Mouse (Mus musculus) cerebellum, postnatal 10 days (tissue): ENCODE results near the gene Prr29.
A peak's percentile ranks its signal among the peaks of the same experiment; 100 is the strongest.
"Not testable (repeated sequence)": the region's sequence is repeated elsewhere in the genome, so short reads cannot be mapped to it uniquely, and the experiment has no call there.

Experiments
- DNase-seq, 2 experiments: peaks; one replicate each; pipeline ENCODE4 v3.0.0; 2021; ENCODE audit warnings: mixed read lengths in 2 of 2

Gene Prr29

GRCm38 (mm10) chr11:106365366-106365765 lies at the start of gene Prr29:
Prr29 (plus strand) TSS chr11:106365472.
- peak; percentile 19 to 30 for DNase-seq

GRCm38 (mm10) chr11:106316416-106316815 lies 48.9 kb upstream of the Prr29 start:
- DNase-seq = no peak

- DNase-seq = no peak
These were observed 47.5 kb upstream of the Prr29 start for GRCm38 (mm10) chr11:106317801-106318200.

- no peak for DNase-seq
These were observed 46.6 kb upstream of the Prr29 start for GRCm38 (mm10) chr11:106318406-106319366.

GRCm38 (mm10) chr11:106324858-106325257 lies 40.4 kb upstream of the Prr29 start:
- DNase-seq = no peak

- peak; percentile 84 to 88 for DNase-seq
These were observed 39.6 kb upstream of the Prr29 start for GRCm38 (mm10) chr11:106325566-106326206.

- DNase-seq = no peak
These were observed 38.8 kb upstream of the Prr29 start for GRCm38 (mm10) chr11:106326475-106326874.

GRCm38 (mm10) chr11:106328521-106328920 lies 36.8 kb upstream of the Prr29 start:
- DNase-seq = no peak

- DNase-seq = no peak
These were observed 36.1 kb upstream of the Prr29 start for GRCm38 (mm10) chr11:106329128-106329527.

- peak; percentile 55 to 65 for DNase-seq
These were observed 35.6 kb upstream of the Prr29 start for GRCm38 (mm10) chr11:106329682-106330081.

- peak; percentile 58 to 61 for DNase-seq
These were observed 32.8 kb upstream of the Prr29 start for GRCm38 (mm10) chr11:106332458-106332857.

- no peak for DNase-seq
These were observed 31.2 kb upstream of the Prr29 start for GRCm38 (mm10) chr11:106334066-106334465.

GRCm38 (mm10) chr11:106338029-106338428 lies 27.2 kb upstream of the Prr29 start:
- DNase-seq = no peak

GRCm38 (mm10) chr11:106338870-106339269 lies 26.4 kb upstream of the Prr29 start:
- DNase-seq = no peak

GRCm38 (mm10) chr11:106339323-106339722 lies 25.9 kb upstream of the Prr29 start:
- not testable (repeated sequence) for DNase-seq

GRCm38 (mm10) chr11:106340990-106341520 lies 24.2 kb upstream of the Prr29 start:
- no peak for DNase-seq

GRCm38 (mm10) chr11:106344910-106345309 lies 20.4 kb upstream of the Prr29 start:
- no peak for DNase-seq

- no peak for DNase-seq
These were observed 15.5 kb upstream of the Prr29 start for GRCm38 (mm10) chr11:106349772-106350171.

GRCm38 (mm10) chr11:106350853-106351252 lies 14.4 kb upstream of the Prr29 start:
- no peak for DNase-seq

GRCm38 (mm10) chr11:106351253-106351652 lies 14.0 kb upstream of the Prr29 start:
- peak; percentile 32 for DNase-seq

GRCm38 (mm10) chr11:106351941-106352340 lies 13.3 kb upstream of the Prr29 start:
- no peak for DNase-seq

- DNase-seq = no peak
These were observed 12.1 kb upstream of the Prr29 start, which contains the start of gene Scn4a for GRCm38 (mm10) chr11:106353188-106353587. Scn4a (minus strand) TSS chr11:106353288.

- DNase-seq = no peak
These were observed 11.1 kb upstream of the Prr29 start for GRCm38 (mm10) chr11:106354181-106354580.
